Mouse (Mus musculus): ENCODE results near the gene Btrc.

- TF ChIP-seq CTCF (IDR thresholded peaks at IDR 0.05; ENCODE audit: control insufficient read depth, insufficient read depth, insufficient replicate concordance, low read depth, low read length) (no peak), POLR2A (IDR thresholded peaks at IDR 0.05; ENCODE audit: control insufficient read depth, low read depth, low read length) (no peak)
These were observed 211.6 kb downstream of the Btrc start for GRCm38 (mm10) chr19:45574941-45575631.
